Mouse (Mus musculus) lung, adult 2 months (tissue): Measurements from ENCODE around the gene Smyd3. TPM values are rescaled to one million over a fixed set of nuclear protein-coding genes. Genes with fewer than 3 reads are reported as not detected.

Experiments used
- DNase-seq: peaks from one replicate; pipeline ENCODE4 v3.0.0; 2022
- H3K4me1 ChIP-seq: fragments of 200-500 bp; 2 replicates; pipeline ENCODE4 v1.6.1; 2011; ENCODE audit warnings: low read length; ENCODE audit not compliant: control insufficient read depth, insufficient read depth
- H3K4me3 ChIP-seq: fragments of 200-500 bp; replicated peaks from 2 replicates; pipeline ENCODE3; 2011; ENCODE audit warnings: low read depth, mild to moderate bottlenecking, control low read depth, low read length; ENCODE audit errors: extremely low read depth
- CTCF ChIP-seq: fragments of 200-500 bp; IDR thresholded peaks from 2 replicates; pipeline ENCODE4 v1.5.1; 2011; ENCODE audit warnings: mild to moderate bottlenecking, low read length, control low read depth; ENCODE audit not compliant: insufficient read depth
- POLR2A ChIP-seq: fragments of 200-500 bp; IDR thresholded peaks from 2 replicates; pipeline ENCODE4 v1.6.1; 2011; ENCODE audit warnings: low read depth, mild to moderate bottlenecking, control low read depth, low read length, borderline replicate concordance; ENCODE audit errors: extremely low read depth
- WGBS: fragments of 180-500 bp; shearing (Covaris S2); methylation state at CpG from one replicate; pipeline ENCODE4 v1.1.7; 2018; 5-methylcytosine and 5-hydroxymethylcytosine counted together
- polyA plus RNA-seq: library from polyadenylated mRNA; depleted of rRNA; stranded (reverse); fragments of >200 nt; gene quantifications from 2 replicates; pipeline ENCODE4 v1.2.3, GENCODE M21; 2012

The Smyd3 gene
- polyA plus RNA-seq, 1 experiment, result 4.7 TPM

- 59% methylated on average over 7 of the region's 7 CpGs for WGBS
- Histone ChIP-seq H3K4me3 (no peak overlapping the region), H3K4me1 (no peaks in the 10 kb centered on the region)
- TF ChIP-seq POLR2A (no peak), CTCF (no peak)
- no peak for DNase-seq
These were observed 463.3 kb downstream of the Smyd3 start for GRCm38 (mm10) chr1:179054385-179055116.

GRCm38 (mm10) chr1:179052545-179053180, 465.2 kb downstream of the Smyd3 start:
- no peak for DNase-seq

GRCm38 (mm10) chr1:179047931-179048596, 469.8 kb downstream of the Smyd3 start:
- Histone ChIP-seq H3K4me3 (no peak overlapping the region), H3K4me1 (peaks cover 4% of the 10 kb centered on the region; the same call in 1 of the 2 replicates)
- DNase-seq, result no peak
- no peak for TF ChIP-seq CTCF
- WGBS, result 92% methylated on average over 13 of the region's 13 CpGs

More at GRCm38 (mm10) chr1:179052545-179053180, 465.2 kb downstream of the Smyd3 start:
- 83% methylated on average over 6 of the region's 6 CpGs for WGBS
- no peak for TF ChIP-seq POLR2A
- no peak for TF ChIP-seq CTCF
- Histone ChIP-seq H3K4me3 (no peak overlapping the region), H3K4me1 (no peaks in the 10 kb centered on the region)

- peaks cover 4% of the 10 kb centered on the region; the same call in 1 of the 2 replicates for H3K4me1 ChIP-seq
- no peak for DNase-seq
- TF ChIP-seq POLR2A, result no peak
- no peak for TF ChIP-seq CTCF
- WGBS, result 62% methylated on average over 17 of the region's 17 CpGs
- no peak overlapping the region for H3K4me3 ChIP-seq
These were observed 471.8 kb downstream of the Smyd3 start for GRCm38 (mm10) chr1:179045856-179046714.

- 75% methylated on average over 5 of the region's 5 CpGs for WGBS
- TF ChIP-seq POLR2A (no peak), CTCF (no peak)
- peaks cover 4% of the 10 kb centered on the region; the same call in 1 of the 2 replicates for H3K4me1 ChIP-seq
- no peak overlapping the region for H3K4me3 ChIP-seq
- no peak for DNase-seq
These were observed 473.7 kb downstream of the Smyd3 start for GRCm38 (mm10) chr1:179044165-179044564.

GRCm38 (mm10) chr1:179043644-179044043, 474.2 kb downstream of the Smyd3 start:
- Histone ChIP-seq H3K4me1 (peaks cover 4% of the 10 kb centered on the region; the same call in 1 of the 2 replicates), H3K4me3 (no peak overlapping the region)
- DNase-seq, result no peak
- TF ChIP-seq CTCF (no peak), POLR2A (no peak)
- WGBS, result 69% methylated on average over 12 of the region's 12 CpGs

GRCm38 (mm10) chr1:179041905-179042337, 475.9 kb downstream of the Smyd3 start:
- DNase-seq, result no peak
- TF ChIP-seq CTCF, result no peak
- no peak for TF ChIP-seq POLR2A
- Histone ChIP-seq H3K4me1 (peaks cover 4% of the 10 kb centered on the region; the same call in 1 of the 2 replicates), H3K4me3 (no peak overlapping the region)
- 53% methylated on average over 8 of the region's 8 CpGs for WGBS

GRCm38 (mm10) chr1:179041231-179041904, 476.5 kb downstream of the Smyd3 start:
- WGBS, result 71% methylated on average over 14 of the region's 14 CpGs
- TF ChIP-seq CTCF (no peak), POLR2A (no peak)
- no peak for DNase-seq
- no peak overlapping the region for H3K4me3 ChIP-seq
- peaks cover 4% of the 10 kb centered on the region; the same call in 1 of the 2 replicates for H3K4me1 ChIP-seq

- no peak overlapping the region for H3K4me3 ChIP-seq
- TF ChIP-seq POLR2A (no peak), CTCF (no peak)
- 95% methylated on average over 4 of the region's 4 CpGs for WGBS
- DNase-seq, result no peak
- H3K4me1 ChIP-seq, result no peaks in the 10 kb centered on the region
These were observed 479.0 kb downstream of the Smyd3 start for GRCm38 (mm10) chr1:179038801-179039200.

GRCm38 (mm10) chr1:179032947-179033346, 484.9 kb downstream of the Smyd3 start:
- Histone ChIP-seq H3K4me3 (no peak overlapping the region), H3K4me1 (no peaks in the 10 kb centered on the region)
- WGBS, result 92% methylated on average over 2 of the region's 2 CpGs
- DNase-seq, result no peak
- no peak for TF ChIP-seq CTCF
- no peak for TF ChIP-seq POLR2A
